Mouse (Mus musculus) gastrocnemius, postnatal 10 days (tissue): ENCODE data around the gene Cript. TPM values are rescaled to one million over a fixed set of nuclear protein-coding genes. Genes with fewer than 3 reads are reported as not detected.
A peak's percentile ranks its signal among the peaks of the same experiment; 100 is the strongest.

Source experiments
- DNase-seq: peaks from one replicate; pipeline ENCODE4 v3.0.0; 2021; ENCODE audit warnings: mixed read lengths
- long read RNA-seq, 2 experiments: library from polyadenylated mRNA; stranded (forward); transcript quantifications; one replicate each; pipeline ENCODE4 v2.0.0; 2021
- total RNA-seq, 2 experiments: library from RNA; stranded (reverse); gene quantifications; 2 replicates each; pipeline ENCODE4 v1.2.3; 2021

The Cript gene
- total RNA-seq = 10 to 100 TPM; 26.3 to 29.2 TPM
- long read RNA-seq, experiment 1, transcript Cript-201 (5 exons, 1,184 nt) = major isoform, 23 of 30 reads
- long read RNA-seq, experiment 1, partial matches to known transcripts = 1 of 30 reads
- long read RNA-seq, experiment 1, other reads (novel, unspliced or antisense) = 5 of 30 reads
- long read RNA-seq, experiment 2, transcript Cript-201 (5 exons, 1,184 nt) = major isoform, 41 of 52 reads
- long read RNA-seq, experiment 2, partial matches to known transcripts = 2 of 52 reads
- long read RNA-seq, experiment 2, other reads (novel, unspliced or antisense) = 8 of 52 reads

DNA sequence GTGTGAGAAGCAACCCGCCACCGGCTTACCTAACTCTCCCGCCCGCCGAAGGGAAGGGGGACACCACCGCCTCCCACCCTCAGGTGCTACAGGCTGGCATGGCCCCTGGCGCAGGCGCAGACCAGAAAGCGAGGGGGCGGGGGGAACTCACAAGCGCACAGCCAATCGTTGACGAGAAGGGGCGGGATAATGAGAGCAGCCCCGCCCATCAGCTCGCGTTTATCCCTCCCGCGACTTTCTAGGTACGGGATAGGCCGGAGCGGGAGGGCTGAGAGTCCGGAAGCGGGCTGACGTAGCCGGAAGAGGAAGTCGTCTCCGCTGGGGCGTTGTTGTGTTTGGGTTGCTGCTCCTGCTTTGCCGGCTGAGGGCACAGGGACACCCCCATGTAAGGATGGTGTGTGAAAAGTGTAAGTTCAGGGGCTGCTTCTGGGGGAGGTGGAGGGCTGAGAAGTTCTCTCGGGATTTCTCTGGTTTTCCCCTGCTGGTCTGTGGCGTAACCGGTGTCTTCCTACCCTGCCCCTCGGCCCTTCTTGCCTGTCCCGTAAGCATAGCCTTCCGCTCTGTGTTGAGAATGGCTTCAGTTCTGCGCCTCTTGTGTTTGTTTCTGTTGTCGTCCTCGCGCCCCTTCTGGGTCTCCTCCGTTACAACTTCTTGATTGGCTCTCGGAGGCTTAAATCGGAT is at the start of gene Cript, which contains the start of gene Pigf:
Gene Cript (plus strand): TSS at position 282 of the 681 bp plus-strand sequence.
Gene Pigf (minus strand): TSS at position 138 of the 681 bp plus-strand sequence.
- DNase-seq = peak; percentile 96

DNA sequence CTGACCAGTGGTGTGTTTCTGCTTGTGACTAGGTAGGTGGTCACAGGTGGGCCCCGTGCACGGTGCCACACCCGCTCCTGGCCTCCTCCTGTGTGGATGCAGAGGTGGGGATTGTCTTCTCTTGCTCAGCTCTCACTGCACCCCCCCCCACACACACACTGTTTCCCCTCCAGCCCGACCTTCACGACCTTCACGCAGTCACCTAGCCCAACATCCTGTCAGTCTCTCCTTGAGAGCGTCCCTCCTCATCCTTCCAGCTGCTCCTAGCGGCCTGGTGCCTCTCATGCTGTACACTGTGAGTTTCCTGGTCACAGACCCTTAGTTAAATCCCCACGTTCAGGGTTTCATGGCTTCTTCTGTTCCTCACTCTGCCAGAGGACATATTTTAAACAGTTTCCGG is 49.0 kb upstream of the Cript start:
- DNase-seq = no peak

DNA sequence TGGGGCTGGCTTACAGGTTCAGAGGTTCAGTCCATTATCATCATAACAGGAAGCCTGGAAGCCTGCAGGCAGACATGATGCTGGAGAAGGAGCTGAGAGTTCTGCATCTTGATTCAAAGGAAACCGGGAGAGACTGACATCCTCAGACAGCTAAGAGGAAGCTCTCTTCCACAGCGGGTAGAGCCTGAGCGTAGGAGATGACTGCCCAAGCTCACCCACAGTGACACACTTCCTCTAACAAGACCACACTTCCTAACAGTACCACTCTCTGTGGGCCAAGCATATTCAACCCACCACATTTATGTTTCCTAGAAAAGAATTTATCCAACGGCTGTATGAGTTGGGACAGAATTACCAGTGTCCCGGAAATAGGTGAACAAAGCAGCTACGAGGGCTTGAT is 46.9 kb upstream of the Cript start:
- no peak for DNase-seq

GRCm38 (mm10) chr17:86981205-86981604 is 44.1 kb upstream of the Cript start:
- no peak for DNase-seq

DNA sequence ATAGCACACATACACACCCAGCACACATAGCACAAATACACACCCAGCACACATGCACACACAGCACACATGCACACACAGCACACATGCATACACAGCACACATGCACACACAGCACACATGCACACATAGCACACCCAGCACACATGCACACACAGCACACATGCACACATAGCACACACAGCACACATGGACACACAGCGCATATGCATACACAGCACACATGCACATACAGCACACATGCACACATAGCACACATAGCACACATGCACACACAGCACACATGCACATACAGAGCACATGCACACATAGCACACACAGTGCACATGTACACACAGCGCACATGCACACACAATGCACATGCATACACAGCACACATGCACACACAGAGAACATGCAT is 43.6 kb upstream of the Cript start:
- no peak for DNase-seq

GRCm38 (mm10) chr17:86982497-86982896 is 42.9 kb upstream of the Cript start:
- DNase-seq = peak; percentile 44

GRCm38 (mm10) chr17:86986449-86987138 is 38.8 kb upstream of the Cript start:
- no peak for DNase-seq

GRCm38 (mm10) chr17:86988161-86988560 is 37.2 kb upstream of the Cript start:
- no peak for DNase-seq

GRCm38 (mm10) chr17:86988601-86989184 is 36.7 kb upstream of the Cript start:
- peak; percentile 49 for DNase-seq

DNA sequence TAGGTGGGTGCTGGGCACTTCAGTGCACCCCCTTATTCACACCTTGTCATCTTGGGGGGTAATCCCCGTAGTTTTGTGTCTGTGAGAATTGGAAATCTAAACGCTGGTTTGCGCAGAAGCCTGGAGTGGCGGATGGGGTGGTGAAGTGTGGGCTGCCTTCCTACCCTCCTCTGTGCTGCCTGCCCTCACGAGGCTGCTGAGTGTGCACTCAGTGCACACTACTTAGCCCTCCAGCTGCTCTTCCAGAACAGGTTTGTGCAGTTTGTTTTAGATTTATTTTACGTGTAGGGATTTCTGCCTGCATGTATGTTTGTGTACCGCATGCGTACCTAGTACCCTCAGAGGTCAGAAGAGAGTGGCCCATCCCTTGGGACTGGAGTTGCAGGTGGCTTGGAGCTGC is 34.0 kb upstream of the Cript start:
- no peak for DNase-seq

- no peak for DNase-seq
Measured at GRCm38 (mm10) chr17:86997323-86997722, 28.0 kb upstream of the Cript start.

DNA sequence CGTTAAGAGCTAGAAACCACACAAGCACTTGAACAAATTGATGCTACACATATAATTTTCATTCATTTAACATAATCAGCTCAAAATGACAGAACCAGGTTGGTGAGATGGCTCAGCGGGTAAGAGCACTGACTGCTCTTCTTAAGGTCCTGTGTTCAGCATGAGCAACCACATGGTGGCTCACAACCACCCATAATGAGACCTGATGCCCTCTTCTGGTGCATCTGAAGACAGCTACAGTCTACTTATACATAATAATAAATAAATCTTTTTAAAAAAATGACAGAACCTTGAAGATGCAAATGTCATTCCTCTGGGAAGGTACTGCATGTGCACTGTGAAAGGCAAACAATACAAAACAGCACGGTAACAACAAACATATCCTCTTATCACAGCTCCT is 16.4 kb upstream of the Cript start:
- DNase-seq = no peak

DNA sequence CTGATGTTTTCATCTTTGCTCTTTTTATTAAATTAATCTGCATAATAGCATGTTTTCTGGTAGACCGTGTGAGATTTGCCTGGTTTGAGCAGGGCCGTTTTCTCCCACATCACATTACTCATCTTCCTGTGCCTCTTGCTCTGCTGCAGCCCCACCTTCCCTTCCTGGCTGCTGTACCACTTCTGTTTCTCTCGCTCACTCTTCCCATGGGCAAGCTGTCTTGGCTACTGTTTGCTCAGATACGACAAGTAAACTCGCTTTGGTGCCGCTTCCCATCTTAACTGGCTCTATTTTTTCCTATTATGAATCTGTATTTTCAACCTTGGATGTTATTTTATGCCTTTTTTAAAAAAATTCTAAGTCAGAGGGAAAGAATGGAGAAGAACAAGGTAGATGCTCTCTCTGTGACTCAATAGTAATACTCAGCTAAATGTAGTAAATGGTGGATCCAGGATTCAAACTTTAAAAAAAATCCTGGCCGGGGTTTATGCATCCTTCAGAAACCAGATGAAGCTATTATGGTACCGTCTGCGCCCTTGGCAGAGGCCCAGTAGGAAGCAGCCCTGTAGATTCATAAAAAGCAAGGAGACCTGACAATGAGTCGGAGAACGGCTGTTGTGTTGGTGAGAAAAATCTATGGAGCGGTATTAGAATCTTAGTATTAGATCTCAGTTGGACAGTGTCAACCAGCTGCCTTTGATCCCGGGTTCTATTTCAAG is 13.9 kb upstream of the Cript start:
- DNase-seq = no peak

GRCm38 (mm10) chr17:87019692-87020091 is 5.7 kb upstream of the Cript start:
- DNase-seq = no peak

DNA sequence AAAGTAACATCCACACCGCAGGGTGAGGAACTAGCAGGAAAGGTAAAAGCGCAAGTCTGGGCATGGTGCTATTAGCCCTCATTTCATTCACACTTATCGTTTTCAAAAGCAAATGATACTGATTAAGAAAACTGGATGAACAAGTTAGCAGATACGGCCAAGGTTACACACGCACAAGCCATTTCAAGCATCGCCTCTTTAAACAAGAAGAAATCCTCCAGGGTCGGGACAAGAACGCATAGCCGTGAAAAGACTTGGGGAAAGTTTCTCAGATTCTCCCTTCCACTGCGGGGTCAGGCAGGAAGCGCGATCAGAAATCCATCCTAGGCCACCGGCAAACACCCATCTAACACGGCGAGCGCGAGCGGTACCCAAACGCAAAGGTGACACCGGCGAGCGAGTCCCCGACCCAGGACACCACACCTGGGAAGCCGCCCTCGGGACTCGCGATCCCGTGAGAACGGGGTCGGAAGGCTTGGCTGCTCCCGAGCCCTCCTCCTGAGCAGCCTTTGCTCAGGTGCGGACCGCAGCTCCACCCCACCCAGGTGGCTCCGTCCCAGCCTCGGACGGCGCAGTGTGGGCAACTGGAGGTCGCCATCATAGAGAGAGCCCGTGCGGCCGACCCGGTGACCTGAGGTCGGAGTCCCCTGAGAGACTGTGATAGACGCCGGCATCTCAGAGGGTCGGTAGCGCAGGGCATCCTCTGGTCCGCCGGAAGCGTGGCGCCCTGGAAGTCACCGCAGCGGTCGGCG is 683 bp upstream of the Cript start:
- DNase-seq = no peak

GRCm38 (mm10) chr17:87036141-87037073 is 11.1 kb downstream of the Cript start:
- peak; percentile 36 for DNase-seq

DNA sequence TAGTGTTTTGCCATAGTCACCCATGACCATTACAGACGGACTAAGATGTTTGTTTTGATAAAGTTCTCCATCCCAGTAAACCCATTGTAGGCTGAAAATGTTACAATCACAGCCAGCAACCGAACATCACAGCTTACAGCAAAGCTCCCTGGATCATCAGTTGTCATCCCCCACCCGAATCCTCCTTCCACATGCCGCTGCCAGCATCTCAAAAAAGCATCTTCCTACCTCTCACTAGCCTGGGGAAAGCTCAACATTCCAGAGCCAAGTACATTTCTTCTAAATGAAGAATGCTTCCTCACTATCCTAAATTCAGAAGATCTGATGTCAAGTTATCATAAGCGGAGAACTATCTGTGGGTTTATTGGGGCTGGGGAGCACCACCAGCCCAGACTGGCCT is 13.1 kb downstream of the Cript start:
- DNase-seq = no peak

DNA sequence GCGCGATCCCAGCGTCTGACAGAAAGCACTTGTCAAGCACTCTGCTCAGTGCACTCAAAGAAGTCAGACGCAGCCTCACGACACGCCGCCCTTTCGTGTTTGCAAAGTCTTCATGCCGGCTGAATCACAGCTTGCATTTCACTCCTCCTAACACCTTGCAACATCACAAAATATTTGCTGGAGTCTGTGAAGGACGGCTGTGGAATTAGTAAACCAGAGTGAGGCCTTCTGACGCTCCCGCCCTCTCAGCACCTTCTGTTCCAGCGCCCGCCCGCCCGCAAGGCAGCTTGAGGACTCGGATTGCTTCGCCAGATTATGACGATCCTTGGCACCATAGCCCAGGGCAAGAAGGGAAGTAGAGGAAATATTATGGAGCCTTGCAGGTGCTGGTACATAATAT is 16.4 kb downstream of the Cript start:
- DNase-seq = no peak

DNA sequence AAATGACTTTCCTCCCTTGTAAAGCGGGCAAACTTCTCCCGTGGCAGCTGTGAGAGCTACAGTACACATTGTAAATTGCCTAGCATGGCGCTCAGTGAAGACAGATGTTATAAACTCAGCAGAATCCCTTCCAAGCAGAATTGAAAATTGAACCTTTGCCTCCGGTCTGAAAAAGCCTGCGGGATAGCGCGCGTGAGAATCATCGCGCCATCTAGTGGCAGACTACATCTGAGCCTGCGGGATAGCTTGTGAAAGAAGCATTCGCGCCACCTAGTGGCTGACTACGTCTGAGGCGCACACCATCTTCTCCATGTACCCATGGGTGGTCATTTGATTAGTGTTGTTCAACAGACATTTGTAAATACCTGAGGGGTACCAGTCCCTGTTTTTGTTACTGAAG is 19.0 kb downstream of the Cript start:
- DNase-seq = peak; percentile 96

DNA sequence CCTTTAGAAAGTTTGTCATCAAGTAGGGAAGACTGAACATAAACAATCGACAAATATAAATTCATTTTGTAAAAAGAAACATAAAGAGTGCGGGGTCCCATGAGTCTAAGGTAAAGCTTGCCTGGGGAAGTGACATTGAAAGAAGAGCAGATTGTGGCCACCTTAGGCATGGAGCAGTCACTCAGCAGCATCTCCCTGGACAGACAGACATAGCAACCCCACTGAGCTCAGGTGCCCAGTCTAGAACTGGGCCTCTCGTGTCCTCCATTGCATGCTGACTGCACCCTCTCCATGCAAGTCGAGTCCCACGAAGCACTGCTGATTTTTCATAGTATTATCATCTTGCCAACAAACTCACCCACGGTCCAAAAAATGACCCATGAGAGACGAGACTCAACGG is 19.4 kb downstream of the Cript start:
- no peak for DNase-seq
